Mouse (Mus musculus) right cerebral cortex, adult 2 months (tissue): ENCODE results near the gene Slc41a2.
"Not testable (repeated sequence)": the region's sequence is repeated elsewhere in the genome, so short reads cannot be mapped to it uniquely, and the experiment has no call there.

Source experiments
- DNase-seq, 2 experiments: peaks; one replicate each; pipeline ENCODE4 v3.0.0; 2021 to 2022; ENCODE audit warnings: low spot score in 2 of 2

The Slc41a2 gene

DNA sequence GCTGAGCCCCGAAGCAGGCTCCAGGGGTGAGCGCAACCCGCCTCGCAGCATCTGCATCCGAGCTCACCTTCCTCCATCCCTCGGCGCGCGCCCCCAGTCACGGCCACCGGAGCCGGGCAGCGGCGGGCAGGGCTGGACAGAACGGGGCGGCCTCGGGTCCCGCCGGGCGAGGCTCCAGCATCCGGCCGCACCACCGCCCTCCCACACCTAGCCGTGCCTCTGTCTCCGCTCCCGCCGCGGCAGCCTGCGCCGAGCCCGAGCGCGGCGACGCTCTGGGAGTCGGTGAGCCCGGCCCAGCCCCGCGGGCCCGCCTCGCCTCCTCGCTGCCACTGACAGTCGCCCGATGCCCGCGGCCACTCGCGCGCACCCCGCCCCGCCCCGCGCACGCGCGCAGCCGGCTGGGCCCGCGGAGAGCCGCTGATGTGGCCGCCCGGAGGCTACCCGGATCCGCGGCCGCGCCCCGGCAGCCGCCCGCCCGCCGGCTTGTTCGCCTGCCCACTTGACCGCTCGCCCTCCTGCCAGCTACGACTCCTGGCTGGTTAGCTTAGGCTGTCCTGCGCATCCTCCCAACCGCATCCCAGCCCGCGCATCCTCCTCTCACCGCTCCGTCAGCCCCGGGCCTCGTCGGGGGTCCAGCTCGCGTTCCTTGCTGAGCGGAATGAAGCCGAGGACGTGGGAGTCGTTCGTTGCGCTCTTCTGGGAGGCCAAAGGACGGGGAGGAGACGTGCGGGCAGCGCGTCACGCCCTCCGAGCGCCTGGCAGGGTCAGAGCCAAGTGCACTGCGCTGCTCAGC, at the start of gene Slc41a2:
Gene Slc41a2 (minus strand): TSS at position 724 of the 793 bp plus-strand sequence.
- peak; percentile 67 to 70 for DNase-seq

GRCm38 (mm10) chr10:83385330-83385910, 47.7 kb upstream of the Slc41a2 start:
- no peak for DNase-seq

GRCm38 (mm10) chr10:83384456-83385215, 47.0 kb upstream of the Slc41a2 start:
- DNase-seq, result no peak

GRCm38 (mm10) chr10:83383863-83384262, 46.2 kb upstream of the Slc41a2 start:
- DNase-seq, result no peak

DNA sequence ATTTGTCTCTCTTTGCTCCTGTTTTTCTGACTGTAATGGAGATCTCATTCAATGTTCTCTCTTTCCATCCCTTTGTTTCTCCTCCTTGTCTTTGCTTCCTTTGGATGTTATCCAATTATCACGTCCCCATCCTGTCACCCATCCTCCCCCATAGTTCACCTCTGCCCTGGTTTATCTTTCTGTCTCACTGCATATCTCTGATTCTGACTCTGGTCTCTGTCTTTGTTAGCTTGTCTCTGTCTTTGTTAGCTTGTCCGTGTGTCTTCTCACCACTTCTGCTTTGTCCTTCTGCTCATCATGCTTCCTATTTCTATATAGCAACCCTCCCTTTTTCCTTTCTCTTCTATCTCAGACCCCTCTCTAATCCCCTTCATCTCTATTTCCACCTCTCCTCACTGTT, 45.3 kb upstream of the Slc41a2 start:
- DNase-seq, result no peak

GRCm38 (mm10) chr10:83382528-83382927, 44.8 kb upstream of the Slc41a2 start:
- no peak for DNase-seq

- no peak for DNase-seq
Measured at GRCm38 (mm10) chr10:83380501-83380900, 42.8 kb upstream of the Slc41a2 start.

DNA sequence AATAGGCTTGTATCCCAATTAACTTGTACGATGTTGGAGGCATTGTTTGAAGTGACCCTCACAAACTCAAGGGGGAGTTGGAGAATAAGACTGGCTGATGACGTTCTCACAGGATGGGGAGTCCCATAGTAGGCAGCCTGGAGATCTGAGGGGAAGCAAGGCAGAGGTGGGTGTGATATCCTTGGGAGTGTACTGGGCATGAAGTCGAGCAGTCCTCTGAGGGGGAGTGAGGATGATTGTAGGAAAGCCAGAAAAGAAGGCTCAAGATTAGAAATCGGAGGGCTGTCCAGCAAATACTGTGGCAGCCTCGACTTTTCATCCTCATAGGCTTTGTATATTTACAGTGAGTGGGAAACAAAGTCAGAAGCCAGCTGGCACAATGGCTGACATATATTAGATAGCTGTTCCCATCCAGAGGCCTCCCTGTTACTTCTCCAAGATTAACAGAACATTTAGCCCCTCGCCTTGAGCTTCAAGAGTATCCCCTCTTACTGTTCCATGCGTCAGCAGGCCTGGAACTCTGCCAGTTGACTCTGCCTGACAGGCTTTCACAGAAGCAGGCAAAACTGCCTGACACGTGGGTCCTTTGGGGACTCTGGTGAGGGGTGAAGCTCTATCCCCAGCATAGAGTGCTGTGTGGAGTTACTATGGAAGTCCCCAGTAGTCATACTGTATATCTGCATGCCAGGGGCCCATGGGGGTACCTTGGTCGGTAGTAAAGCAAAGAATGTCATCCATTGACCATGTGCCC, 40.6 kb upstream of the Slc41a2 start:
- DNase-seq, result no peak

DNA sequence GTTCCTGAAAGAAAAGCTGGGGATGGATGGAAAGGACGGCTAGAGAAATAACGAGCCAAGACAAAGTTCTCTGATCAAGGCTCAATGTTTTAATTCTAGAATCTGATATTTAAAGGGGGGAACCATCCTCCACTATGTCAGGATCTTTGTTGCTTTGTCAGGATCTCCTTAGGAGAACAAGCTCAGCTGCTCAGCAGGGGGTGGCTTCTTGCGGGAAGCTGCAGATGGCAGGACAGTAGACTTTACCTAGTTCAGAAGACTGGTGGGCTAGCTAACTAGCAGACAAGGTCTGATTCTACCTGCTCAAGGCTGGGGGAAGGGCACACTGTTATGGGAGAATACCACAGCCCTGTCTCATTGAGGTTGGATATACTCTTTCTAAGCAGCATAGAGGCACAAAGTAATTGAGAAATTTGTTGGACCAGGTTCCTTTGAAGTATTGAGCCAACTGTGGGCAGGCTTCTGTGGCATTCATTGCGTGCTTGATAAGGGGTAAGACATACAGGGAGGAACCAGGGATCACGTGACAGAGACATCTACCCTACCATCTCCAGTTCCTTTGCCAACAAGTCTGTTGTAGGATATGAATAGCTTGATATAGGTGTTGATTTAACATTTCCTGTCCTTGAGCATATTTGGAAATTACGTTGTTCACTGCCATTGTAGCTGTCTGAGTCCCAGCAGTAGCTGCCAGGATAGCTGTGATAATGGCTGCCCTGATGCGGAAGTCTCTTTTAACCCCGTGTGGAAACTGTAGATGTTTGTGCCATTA, 39.4 kb upstream of the Slc41a2 start:
- DNase-seq, result no peak

GRCm38 (mm10) chr10:83375458-83375857, 37.8 kb upstream of the Slc41a2 start:
- DNase-seq, result not testable (repeated sequence)

GRCm38 (mm10) chr10:83374045-83374656, 36.5 kb upstream of the Slc41a2 start:
- DNase-seq, result no peak

- no peak for DNase-seq
Measured at GRCm38 (mm10) chr10:83368918-83369317, 31.2 kb upstream of the Slc41a2 start.

GRCm38 (mm10) chr10:83363451-83363850, 25.8 kb upstream of the Slc41a2 start:
- DNase-seq, result no peak

DNA sequence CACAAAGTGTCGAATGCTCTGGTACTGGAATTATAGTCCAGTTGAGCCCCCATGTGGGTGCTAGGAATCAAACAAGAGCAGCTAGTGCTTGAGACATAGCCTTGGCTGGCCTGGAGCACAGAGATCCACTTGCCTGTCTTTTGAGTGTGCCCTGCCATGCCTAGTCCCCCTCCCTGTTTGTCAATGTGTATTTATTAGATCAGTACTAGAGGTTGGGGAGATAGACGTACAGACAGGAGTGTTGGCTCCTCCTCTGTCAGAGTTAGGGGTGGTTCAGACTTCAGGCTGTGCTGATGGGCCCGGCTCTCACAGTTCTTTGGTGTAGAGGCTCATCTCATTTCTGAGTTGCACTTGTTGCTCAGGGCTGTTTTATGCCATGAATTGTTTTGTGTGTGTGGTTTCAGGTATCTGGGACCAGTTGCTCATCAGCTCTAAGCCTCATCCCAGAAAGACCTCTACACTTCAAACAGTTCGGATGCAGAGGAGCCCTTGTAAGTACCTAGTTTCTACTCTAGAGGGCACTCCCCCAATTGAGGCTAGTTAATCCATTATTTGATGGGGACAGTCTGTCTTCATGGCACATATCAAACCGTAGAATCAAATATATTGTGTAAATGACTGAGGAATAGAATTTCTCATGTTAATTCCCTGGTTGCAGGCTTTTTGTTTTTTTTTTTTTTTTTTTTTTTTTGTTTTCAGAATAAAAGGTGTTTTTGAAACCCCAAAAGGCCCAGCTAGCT, 24.1 kb upstream of the Slc41a2 start:
- peak; percentile 13 to 24 for DNase-seq

DNA sequence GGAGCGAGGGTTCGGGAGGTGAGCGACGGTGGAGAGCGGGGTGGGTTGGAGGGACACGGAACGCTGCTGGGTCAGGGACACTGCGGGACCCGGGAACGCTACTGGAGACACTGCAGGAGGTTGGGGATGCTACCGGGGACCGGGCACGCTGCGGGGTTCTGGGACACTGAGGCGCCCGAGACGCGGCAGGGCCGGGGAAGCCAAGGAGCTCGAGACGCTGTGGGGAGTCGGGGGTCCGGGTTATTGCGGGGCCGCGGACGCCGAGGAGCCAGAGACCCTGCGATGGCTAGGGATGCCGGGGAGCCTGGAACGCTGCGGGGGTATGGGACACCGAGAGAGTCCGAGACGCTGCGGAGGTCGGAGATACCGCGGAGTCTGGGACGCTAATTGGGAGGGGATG, 22.7 kb upstream of the Slc41a2 start:
- DNase-seq, result no peak

DNA sequence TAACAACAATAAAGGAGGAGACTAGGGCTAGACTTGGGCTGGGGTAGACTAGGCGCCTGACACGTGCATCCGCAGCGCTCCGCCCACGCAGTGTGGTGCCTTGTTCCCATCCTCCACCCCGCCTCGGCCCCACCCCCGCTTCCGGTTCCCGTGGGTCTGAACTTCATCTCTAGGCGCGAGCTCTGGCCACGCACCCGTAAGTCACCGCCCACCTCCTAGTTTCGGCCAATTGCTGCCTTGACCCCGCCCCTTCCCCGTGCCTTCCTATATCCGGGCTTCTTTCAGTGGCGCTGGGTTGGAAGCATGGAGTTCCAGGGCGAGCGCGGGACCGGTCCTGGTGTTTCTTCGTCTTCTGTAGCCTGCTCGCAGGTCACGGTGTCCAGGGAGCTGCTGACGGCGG, 22.3 kb upstream of the Slc41a2 start, which contains the start of gene D10Wsu102e:
Gene D10Wsu102e (plus strand): TSS at position 266 of the 400 bp plus-strand sequence.
- DNase-seq, result peak; percentile 97 to 98

DNA sequence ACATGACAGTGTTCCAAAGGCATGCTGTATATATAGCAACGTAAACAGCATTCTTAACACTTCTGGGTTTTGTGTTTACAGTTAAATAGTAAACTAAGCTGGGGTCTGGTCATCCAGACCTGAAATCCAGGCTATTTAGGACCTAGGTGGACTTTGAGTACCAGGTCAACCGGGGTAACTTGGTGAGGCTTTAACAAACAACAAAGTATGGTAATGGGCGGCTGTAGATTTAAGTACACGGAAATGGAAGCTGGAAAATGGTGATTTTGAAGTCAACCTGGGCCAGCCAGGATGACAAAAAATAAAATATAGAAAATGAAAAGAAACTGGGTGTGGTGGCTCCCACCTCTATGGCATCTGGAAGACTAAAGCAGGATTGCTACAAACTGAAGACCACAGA, 21.8 kb upstream of the Slc41a2 start:
- DNase-seq, result no peak

DNA sequence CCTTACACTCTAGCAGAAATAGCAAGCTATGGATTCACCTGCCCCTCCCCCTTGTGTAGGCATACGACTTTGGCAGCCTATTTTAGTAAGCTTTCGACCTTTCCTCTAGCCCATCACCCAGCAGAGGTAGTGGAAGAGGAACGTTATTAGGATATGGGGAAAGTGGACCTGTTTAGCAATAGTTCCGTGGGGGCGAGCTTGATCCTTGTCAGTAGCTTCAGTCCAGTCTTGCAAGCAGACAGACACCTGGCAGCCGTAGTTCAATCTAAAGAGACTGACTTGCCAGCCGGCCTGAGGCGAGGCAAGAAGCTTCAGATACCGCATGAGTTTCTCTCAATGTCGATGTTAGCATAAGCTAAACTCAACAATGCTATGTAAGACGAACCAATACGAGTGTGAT, 18.7 kb upstream of the Slc41a2 start:
- DNase-seq, result no peak

GRCm38 (mm10) chr10:83354333-83354719, 16.6 kb upstream of the Slc41a2 start:
- peak in 1 of 2 experiments; percentile 11 for DNase-seq
